Mouse (Mus musculus) midbrain, embryonic 10.5 days (tissue): ENCODE data around the gene Ntan1. TPM values are rescaled to one million over a fixed set of nuclear protein-coding genes. Genes with fewer than 3 reads are reported as not detected.

Experiments used
- microRNA-seq: library from miRNA; unstranded; fragments of <30 nt; microRNA quantifications from one replicate; pipeline ENCODE4, GENCODE M21; 2017
- polyA plus RNA-seq: library from polyadenylated mRNA; unstranded; fragments of >200 nt; fragmentation: Nextera tagmentation; extraction: Ambion mirVana; gene quantifications from 2 replicates; pipeline ENCODE4 v1.2.1, GENCODE M21; 2016

The Ntan1 gene
- polyA plus RNA-seq, 1 experiment from 2014 or later = 129 TPM

Small RNAs within 50 kb of the gene (microRNA-seq; reads per million reads assigned to microRNA genes)
- not detected for gene Gm27734

Other genes with a start within 250 kb of the Ntan1 start
- 45.7 and 47.2 TPM in 2 replicates for gene Parn, start 150.7 kb upstream of the Ntan1 start, polyA plus RNA-seq
- 38.8 and 41.7 TPM in 2 replicates for gene Bfar, start 147.0 kb upstream of the Ntan1 start, polyA plus RNA-seq
- gene 3110001I22Rik, start 146.9 kb upstream of the Ntan1 start, polyA plus RNA-seq = 8.5 and 9.6 TPM in 2 replicates
- 0.14 TPM in 1 of 2 replicates, not detected in the other for gene Pla2g10, start 87.9 kb upstream of the Ntan1 start, polyA plus RNA-seq
- gene Rrn3, start 38.1 kb upstream of the Ntan1 start, polyA plus RNA-seq = 101 and 114 TPM in 2 replicates
- gene Pdxdc1, start 84.3 kb downstream of the Ntan1 start, polyA plus RNA-seq = 63.5 and 71.2 TPM in 2 replicates
- 2.9 and 3.2 TPM in 2 replicates for gene Mpv17l, start 84.3 kb downstream of the Ntan1 start, polyA plus RNA-seq
- 10.6 and 18.7 TPM in 2 replicates for gene 2900011O08Rik, start 167.8 kb downstream of the Ntan1 start, polyA plus RNA-seq
- 0.85 and 1.2 TPM in 2 replicates for gene Ifitm7, start 168.0 kb downstream of the Ntan1 start, polyA plus RNA-seq